Mouse (Mus musculus): Measurements from ENCODE around the gene Sept9. TPM values are rescaled to one million over a fixed set of nuclear protein-coding genes. Genes with fewer than 3 reads are reported as not detected.

The Sept9 gene
- total and polyA plus RNA-seq, 3 experiments, result 115 to 469 (median 292) TPM

DNA sequence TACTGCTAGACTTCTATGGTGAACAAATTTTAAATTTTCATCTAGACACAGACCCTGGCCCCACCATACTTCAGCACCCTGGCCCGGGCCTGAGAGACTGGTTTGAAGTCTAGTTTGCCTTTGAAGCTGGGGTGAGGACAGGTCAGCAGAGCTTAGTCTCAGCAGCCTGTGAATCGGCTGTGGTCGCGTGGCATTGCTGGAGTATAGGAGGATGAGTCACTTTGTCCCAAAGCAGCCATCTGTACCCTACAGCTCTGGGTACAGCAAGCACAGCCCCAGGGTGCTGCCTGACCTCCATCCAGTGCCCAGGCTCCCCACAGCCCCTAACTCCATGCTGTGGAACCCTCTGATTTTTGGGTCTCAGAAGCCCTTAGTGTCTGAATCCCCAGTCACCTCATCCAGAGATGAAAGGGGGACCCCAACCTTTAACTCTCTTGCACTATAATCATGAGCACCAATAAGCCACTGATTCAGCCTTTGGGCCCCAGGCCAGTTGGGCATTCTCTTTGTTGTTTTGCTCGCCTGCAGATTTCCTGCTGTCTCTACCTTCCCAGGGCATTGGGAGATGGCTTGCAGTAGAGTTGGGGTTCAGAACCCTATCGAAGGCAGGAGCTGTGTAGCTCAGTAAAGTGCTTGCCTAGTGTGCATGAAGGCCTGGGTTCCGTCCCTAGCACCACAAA lies 106.2 kb downstream of the Sept9 start:
- DNase-seq (ENCODE audit: low spot score), result no peak
- peaks cover 18% of the 10 kb centered on the region for H3K36me3 ChIP-seq (replicated peaks)
- no peaks in the 10 kb centered on the region; the same call in 1 of the 2 replicates for H3K27me3 ChIP-seq (ENCODE audit: insufficient read depth, low read length)
- H3K9me3 ChIP-seq (replicated peaks), result peaks cover 3% of the 10 kb centered on the region
- H3K4me1 ChIP-seq (ENCODE audit: insufficient read depth, low read depth, low read length), result peaks cover 43% of the 10 kb centered on the region
- no peak overlapping the region for H3K4me3 ChIP-seq (ENCODE audit: low read depth, low read length)
- no peak for ATAC-seq (ENCODE audit: extremely low read depth, insufficient number of reproducible peaks, low FRiP score, poor library complexity, severe bottlenecking)
- no peak for TF ChIP-seq TAL1 (conservative IDR thresholded peaks at IDR 0.05; ENCODE audit: low read depth, low read length)
- TF ChIP-seq GATA1 (IDR thresholded peaks at IDR 0.05; ENCODE audit: borderline replicate concordance, low read length), result no peak
- TF ChIP-seq POLR2AphosphoS5 (IDR thresholded peaks at IDR 0.05; ENCODE audit: insufficient replicate concordance, low read depth, low read length), result no peak
- TF ChIP-seq CTCF (IDR thresholded peaks at IDR 0.05; ENCODE audit: low read depth, low read length), result no peak
- no peak for TF ChIP-seq GATA2 (IDR thresholded peaks at IDR 0.05; ENCODE audit: borderline replicate concordance, low read depth, low read length)

GRCm38 (mm10) chr11:117306311-117307088 lies 107.0 kb downstream of the Sept9 start:
- no peak for ATAC-seq (ENCODE audit: extremely low read depth, insufficient number of reproducible peaks, low FRiP score, poor library complexity, severe bottlenecking)
- TF ChIP-seq GATA1 (IDR thresholded peaks at IDR 0.05; ENCODE audit: borderline replicate concordance, low read length), result no peak
- TF ChIP-seq POLR2AphosphoS5 (IDR thresholded peaks at IDR 0.05; ENCODE audit: insufficient replicate concordance, low read depth, low read length), result no peak
- TF ChIP-seq CTCF (IDR thresholded peaks at IDR 0.05; ENCODE audit: low read depth, low read length), result no peak
- TF ChIP-seq TAL1 (conservative IDR thresholded peaks at IDR 0.05; ENCODE audit: low read depth, low read length), result no peak
- no peak for TF ChIP-seq GATA2 (IDR thresholded peaks at IDR 0.05; ENCODE audit: borderline replicate concordance, low read depth, low read length)
- peaks cover 50% of the 10 kb centered on the region for H3K4me1 ChIP-seq (ENCODE audit: insufficient read depth, low read depth, low read length)

DNA sequence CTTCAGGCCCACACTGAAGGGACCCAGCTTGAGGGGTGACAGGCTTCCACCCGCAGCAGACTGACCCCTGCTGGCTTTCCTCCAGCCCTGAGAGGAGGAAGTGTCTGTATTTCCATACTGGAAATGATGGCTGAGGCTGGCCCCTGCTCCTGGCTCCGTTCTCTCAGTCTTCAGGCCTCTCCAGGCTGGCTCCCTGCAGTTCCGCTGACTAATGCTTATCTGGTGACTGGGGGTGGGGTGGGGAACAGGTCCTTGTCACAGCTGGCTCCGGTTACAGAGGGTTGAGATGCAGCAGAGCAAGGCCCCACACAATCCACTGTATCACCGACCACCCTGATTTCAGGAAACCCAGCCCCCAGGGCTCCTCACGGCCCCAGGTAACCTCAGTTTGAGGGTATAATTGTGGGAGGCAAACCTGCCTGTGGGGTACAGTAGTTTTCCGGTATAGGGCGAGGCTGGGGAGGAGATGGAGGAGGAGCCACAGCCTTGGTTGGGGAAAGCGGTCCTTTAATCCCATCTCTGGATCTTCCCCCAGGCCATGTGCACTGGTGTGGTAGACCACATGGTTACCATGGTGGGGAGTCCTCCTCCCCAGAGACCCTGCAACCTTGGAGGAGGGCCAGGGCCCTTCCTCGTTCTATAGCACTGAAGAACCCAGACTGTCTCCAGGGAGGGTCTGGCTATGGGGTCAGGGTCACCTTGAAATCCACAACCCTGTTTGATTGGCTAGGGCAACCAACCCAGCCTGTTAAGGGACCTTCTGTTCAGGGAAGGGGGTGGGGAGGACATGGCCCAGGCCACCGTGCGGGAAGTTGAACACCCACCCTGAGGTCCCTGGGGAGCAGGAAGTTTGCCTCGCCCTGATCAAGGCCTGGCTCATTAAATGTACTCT lies 108.7 kb downstream of the Sept9 start:
- TF ChIP-seq POLR2AphosphoS5 (IDR thresholded peaks at IDR 0.05; ENCODE audit: insufficient replicate concordance, low read depth, low read length), result no peak
- TF ChIP-seq TAL1 (conservative IDR thresholded peaks at IDR 0.05; ENCODE audit: low read depth, low read length), result no peak
- no peak for TF ChIP-seq GATA1 (IDR thresholded peaks at IDR 0.05; ENCODE audit: borderline replicate concordance, low read length)
- H3K27me3 ChIP-seq (ENCODE audit: insufficient read depth, low read length), result no peaks in the 10 kb centered on the region; the same call in 1 of the 2 replicates
- H3K36me3 ChIP-seq (replicated peaks), result peaks cover 37% of the 10 kb centered on the region
- DNase-seq (ENCODE audit: low spot score) (peak; percentile 74), ATAC-seq (ENCODE audit: extremely low read depth, insufficient number of reproducible peaks, low FRiP score, poor library complexity, severe bottlenecking) (peak; percentile 76)
- H3K9me3 ChIP-seq (replicated peaks), result no peaks in the 10 kb centered on the region; the same call in 1 of the 2 replicates
- H3K4me1 ChIP-seq (ENCODE audit: insufficient read depth, low read depth, low read length), result peaks cover 64% of the 10 kb centered on the region
- peak overlapping the region; percentile 67 for H3K4me3 ChIP-seq (ENCODE audit: low read depth, low read length)

More at GRCm38 (mm10) chr11:117306311-117307088, 107.0 kb downstream of the Sept9 start:
- Histone ChIP-seq H3K36me3 (replicated peaks) (peaks cover 23% of the 10 kb centered on the region), H3K9me3 (replicated peaks) (no peaks in the 10 kb centered on the region; the same call in 1 of the 2 replicates), H3K27me3 (ENCODE audit: insufficient read depth, low read length) (no peaks in the 10 kb centered on the region; the same call in 1 of the 2 replicates), H3K4me3 (ENCODE audit: low read depth, low read length) (no peak overlapping the region)
- DNase-seq (ENCODE audit: low spot score), result no peak

DNA sequence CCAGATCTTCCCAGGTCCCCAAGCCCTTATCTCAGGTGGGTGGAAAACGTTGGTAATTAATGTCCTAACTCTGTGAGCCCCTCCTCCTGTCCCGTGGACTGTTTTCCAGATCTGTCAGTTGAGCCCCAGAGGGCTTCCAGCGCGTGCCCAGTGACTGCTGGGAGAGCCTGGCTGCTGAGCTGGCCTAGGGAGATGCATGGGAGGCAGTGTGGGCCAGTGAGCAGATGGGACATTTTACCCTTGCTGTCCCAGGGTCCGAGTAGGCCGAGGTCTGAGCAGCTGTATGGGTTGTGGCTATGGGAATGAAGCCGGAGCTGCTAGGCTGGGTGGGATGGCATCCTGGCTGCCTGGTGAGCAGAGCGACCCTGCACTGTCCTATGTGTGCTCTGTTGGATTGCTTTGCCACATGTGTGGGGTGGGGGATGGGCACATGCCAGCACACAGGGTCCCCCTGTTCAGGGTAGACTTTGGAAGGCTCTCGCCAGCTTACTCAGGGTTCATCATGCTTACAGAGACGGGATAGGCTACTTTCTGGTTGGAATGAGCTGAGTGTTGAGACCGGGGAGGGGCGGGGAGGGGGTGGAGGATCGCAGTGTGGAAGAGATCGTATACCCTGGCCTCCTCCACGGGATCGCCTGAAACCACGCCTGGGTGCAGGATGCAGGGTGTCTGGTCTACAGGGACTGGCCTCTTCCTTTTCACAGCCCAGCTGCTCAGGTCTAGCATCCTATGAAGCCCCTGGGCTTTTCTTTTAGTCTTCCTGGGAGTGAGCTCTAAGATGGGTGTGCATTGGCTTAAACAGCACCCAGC lies 109.9 kb downstream of the Sept9 start:
- TF ChIP-seq GATA1 (IDR thresholded peaks at IDR 0.05; ENCODE audit: borderline replicate concordance, low read length) (no peak), GATA2 (IDR thresholded peaks at IDR 0.05; ENCODE audit: borderline replicate concordance, low read depth, low read length) (no peak), TAL1 (conservative IDR thresholded peaks at IDR 0.05; ENCODE audit: low read depth, low read length) (no peak), CTCF (IDR thresholded peaks at IDR 0.05; ENCODE audit: low read depth, low read length) (no peak), POLR2AphosphoS5 (IDR thresholded peaks at IDR 0.05; ENCODE audit: insufficient replicate concordance, low read depth, low read length) (no peak)
- ATAC-seq (ENCODE audit: extremely low read depth, insufficient number of reproducible peaks, low FRiP score, poor library complexity, severe bottlenecking), result no peak
- peak overlapping the region; percentile 67 for H3K4me3 ChIP-seq (ENCODE audit: low read depth, low read length)
- no peak for DNase-seq (ENCODE audit: low spot score)
- no peaks in the 10 kb centered on the region; the same call in 1 of the 2 replicates for H3K9me3 ChIP-seq (replicated peaks)
- no peaks in the 10 kb centered on the region; the same call in 1 of the 2 replicates for H3K27me3 ChIP-seq (ENCODE audit: insufficient read depth, low read length)
- H3K36me3 ChIP-seq (replicated peaks), result peaks cover 49% of the 10 kb centered on the region
- H3K4me1 ChIP-seq (ENCODE audit: insufficient read depth, low read depth, low read length), result peaks cover 76% of the 10 kb centered on the region

- no peak for ATAC-seq (ENCODE audit: extremely low read depth, insufficient number of reproducible peaks, low FRiP score, poor library complexity, severe bottlenecking)
- TF ChIP-seq GATA2 (IDR thresholded peaks at IDR 0.05; ENCODE audit: borderline replicate concordance, low read depth, low read length) (no peak), GATA1 (IDR thresholded peaks at IDR 0.05; ENCODE audit: borderline replicate concordance, low read length) (no peak), CTCF (IDR thresholded peaks at IDR 0.05; ENCODE audit: low read depth, low read length) (no peak), TAL1 (conservative IDR thresholded peaks at IDR 0.05; ENCODE audit: low read depth, low read length) (no peak), POLR2AphosphoS5 (IDR thresholded peaks at IDR 0.05; ENCODE audit: insufficient replicate concordance, low read depth, low read length) (no peak)
- H3K9me3 ChIP-seq (replicated peaks), result no peaks in the 10 kb centered on the region
- peaks cover 52% of the 10 kb centered on the region for H3K36me3 ChIP-seq (replicated peaks)
- H3K4me1 ChIP-seq (ENCODE audit: insufficient read depth, low read depth, low read length), result peaks cover 82% of the 10 kb centered on the region
- no peak for DNase-seq (ENCODE audit: low spot score)
- H3K27me3 ChIP-seq (ENCODE audit: insufficient read depth, low read length), result peaks cover 2% of the 10 kb centered on the region; the same call in 1 of the 2 replicates
- H3K4me3 ChIP-seq (ENCODE audit: low read depth, low read length), result no peak overlapping the region
These were observed 110.4 kb downstream of the Sept9 start for GRCm38 (mm10) chr11:117309918-117310287.

All from G1E (cell line).